Mouse (Mus musculus) hindbrain, embryonic 13.5 days (tissue): Measurements from ENCODE around the gene Enpp4. TPM values are rescaled to one million over a fixed set of nuclear protein-coding genes. Genes with fewer than 3 reads are reported as not detected.

Experiments
- polyA plus RNA-seq: library from polyadenylated mRNA; unstranded; fragments of >200 nt; fragmentation: Nextera tagmentation; extraction: Ambion mirVana; gene quantifications from 2 replicates; pipeline ENCODE4 v1.2.1, GENCODE M21; 2015

Enpp4 gene
- polyA plus RNA-seq, 1 experiment from 2014 or later: 4.6 TPM

Other genes starting within 250 kb of the Enpp4 start
- gene Enpp5, start 27.0 kb downstream of the Enpp4 start, polyA plus RNA-seq: 79.3 and 83.6 TPM in 2 replicates
- gene Clic5, start 82.8 kb upstream of the Enpp4 start, polyA plus RNA-seq: 0.18 and 0.23 TPM in 2 replicates